Mouse (Mus musculus) left cerebral cortex, postnatal 4 days (tissue): ENCODE results near the gene Bcl2l15. TPM values are rescaled to one million over a fixed set of nuclear protein-coding genes. Genes with fewer than 3 reads are reported as not detected.
A peak's percentile ranks its signal among the peaks of the same experiment; 100 is the strongest.

Experiments used
- DNase-seq: peaks from one replicate; pipeline ENCODE4 v3.0.0-alpha.2; 2022
- intact Hi-C: fragments of 180-260 bp; cut with DNase I; formaldehyde crosslinking; loops from one replicate; pipeline ENCODE4 v1.15.1; 2025
- total RNA-seq, 2 experiments: library from RNA; stranded (reverse); gene quantifications; 2 replicates each; pipeline ENCODE4 v1.2.3; 2021

Gene Bcl2l15
- total RNA-seq, 2 experiments from 2014 or later: 0.76 TPM; not detected in 1

DNA sequence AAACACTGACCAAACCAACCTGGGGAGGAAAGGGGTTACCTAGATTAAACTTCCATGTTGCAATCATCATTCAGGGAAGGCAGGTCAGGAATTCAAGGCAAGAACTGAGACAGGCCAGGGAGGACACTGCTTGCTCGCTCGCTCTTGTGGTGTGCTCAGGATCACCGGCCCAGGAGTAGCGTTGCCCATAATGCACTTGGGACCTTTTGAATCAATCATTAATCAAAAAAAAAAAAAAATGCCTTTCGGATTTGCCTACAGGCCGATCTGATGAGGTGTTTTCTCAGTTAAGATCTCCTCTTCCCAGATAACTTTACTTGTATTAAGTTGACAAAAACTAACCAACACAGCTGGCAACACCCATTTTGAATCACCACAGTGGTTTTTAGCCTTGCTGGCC is 31.8 kb downstream of the Bcl2l15 start:
- intact Hi-C loops: no loop called here

DNA sequence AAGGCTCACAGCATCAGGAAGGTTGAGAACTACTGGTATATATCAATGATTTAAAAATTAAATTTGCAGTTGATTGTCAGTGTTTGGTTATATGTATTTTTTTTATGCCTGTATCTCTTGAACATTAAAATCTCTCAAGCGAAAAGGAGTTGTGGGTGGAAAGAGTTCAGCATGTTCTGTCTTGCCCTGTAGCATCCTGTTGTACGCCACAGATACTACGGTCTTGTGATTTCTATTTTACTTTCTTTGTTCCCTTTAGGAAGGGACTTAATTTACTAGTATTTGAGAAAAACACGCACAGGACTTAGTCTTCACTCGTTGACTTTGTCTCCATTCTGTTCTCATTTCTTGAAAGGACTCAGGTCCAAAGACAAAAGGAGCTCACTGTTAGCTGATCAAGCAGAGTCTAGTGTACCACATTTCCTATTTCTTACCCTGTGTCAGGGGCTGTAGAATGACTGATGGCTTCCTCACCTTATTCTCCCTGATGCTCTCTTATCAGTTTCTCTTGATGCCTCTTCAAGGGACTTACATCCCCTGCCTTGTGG is 35.1 kb downstream of the Bcl2l15 start:
- DNase-seq: no peak

More for the DNA sequence above, 31.8 kb downstream of the Bcl2l15 start:
- no peak for DNase-seq

DNA sequence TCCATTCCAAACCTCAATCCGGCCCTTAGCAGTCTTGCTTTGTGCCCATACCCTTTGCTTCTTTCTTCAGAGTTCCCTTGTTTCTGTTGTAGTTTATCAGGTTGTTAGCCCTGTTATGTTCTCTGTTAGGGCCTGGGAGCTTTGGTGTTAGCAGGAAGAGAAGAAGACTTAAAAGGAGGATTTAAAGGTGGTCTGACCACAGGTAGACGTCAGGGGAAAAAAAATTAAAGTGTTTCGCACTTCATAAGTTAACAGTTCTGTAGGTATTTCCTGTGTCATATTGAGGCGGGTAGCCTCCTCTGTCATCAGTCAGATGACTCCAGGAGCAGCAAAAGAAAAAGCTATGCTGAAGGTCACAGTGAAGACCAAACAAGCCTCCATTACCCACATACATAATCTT is 35.6 kb downstream of the Bcl2l15 start:
- intact Hi-C loops: no loop called here
- no peak for DNase-seq

More for the DNA sequence above, 35.1 kb downstream of the Bcl2l15 start:
- intact Hi-C loops: no loop called here

DNA sequence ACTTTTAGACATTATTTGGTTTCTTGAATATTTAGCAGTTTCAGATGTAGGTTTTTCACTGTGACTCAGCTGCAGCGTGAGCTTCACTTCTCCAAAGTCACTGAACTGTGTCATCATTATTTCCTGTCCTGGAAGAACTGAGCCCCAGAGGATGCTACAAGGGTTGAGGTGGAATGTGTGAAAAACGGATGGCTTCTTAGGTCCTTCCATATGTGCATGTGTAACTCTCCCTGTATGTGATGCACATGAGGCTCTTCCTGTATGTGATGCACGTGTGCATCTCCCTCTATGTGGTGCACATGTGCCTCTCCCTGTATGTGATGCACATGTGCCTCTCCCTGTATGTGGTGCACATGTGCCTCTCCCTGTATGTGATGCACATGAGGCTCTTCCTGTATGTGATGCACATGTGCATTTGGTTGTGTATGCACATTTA is 40.3 kb downstream of the Bcl2l15 start:
- intact Hi-C loops: no loop called here
- no peak for DNase-seq

DNA sequence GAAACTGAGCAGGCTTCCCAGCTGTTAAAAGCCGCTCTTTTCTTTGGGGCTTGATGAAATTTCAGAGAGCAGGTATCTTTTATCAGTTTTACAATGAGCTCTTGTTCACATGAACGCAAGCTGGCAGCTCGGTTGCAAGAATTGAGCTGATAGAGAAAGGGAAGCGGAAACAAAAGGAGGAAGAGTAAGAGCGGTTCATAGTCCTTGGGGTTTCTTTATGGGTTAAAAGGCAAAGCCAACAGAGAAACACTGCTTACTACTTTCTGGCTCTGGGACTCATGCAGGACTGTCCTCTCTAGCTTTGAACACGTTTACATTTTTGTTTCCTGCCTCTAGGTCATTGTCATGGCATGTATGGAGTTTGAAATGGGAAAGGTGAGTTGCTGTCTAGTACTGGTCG is 41.9 kb downstream of the Bcl2l15 start:
- no peak for DNase-seq
- intact Hi-C loops: no loop called here

DNA sequence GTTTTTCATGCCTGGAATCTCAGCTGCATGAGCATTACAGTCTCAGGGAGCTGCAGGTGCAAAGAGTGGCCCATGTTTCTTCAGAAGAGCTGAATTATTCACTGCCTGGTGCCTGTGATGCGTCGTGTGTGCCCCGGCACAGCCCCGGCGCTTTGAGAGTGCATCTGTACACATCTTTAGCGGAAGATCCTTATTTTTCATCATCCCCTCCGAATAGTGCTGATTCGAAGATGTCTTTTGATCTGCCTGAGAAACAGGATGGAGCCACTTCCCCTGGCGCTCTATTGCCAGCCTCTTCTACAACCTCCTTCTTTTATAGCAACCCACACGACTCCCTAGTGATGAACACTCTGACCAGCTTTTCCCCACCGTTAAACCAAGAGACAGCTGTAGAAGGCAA is 53.5 kb downstream of the Bcl2l15 start:
- intact Hi-C loops: no loop called here

DNA sequence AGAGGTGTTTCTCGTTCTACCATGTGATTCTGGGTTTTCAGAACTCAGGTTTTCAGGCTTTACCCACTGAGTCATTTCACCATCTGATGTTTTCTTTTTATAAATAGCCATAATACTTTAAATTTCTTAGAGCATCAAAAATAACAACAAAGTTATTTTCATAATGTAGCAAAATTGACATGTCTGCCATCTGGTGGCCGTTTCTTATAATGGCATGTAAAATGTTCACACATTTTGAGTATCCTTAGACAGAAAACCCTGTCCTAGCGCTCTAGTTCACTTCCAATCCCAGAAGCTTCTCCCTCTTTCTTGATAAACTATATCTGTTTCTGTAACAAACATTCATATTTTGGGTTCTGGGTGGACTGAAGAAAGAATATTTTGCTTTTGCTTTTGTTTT is 55.2 kb downstream of the Bcl2l15 start:
- intact Hi-C loops: no loop called here
- peak; percentile 19 for DNase-seq

More for the DNA sequence above, 53.5 kb downstream of the Bcl2l15 start:
- no peak for DNase-seq

DNA sequence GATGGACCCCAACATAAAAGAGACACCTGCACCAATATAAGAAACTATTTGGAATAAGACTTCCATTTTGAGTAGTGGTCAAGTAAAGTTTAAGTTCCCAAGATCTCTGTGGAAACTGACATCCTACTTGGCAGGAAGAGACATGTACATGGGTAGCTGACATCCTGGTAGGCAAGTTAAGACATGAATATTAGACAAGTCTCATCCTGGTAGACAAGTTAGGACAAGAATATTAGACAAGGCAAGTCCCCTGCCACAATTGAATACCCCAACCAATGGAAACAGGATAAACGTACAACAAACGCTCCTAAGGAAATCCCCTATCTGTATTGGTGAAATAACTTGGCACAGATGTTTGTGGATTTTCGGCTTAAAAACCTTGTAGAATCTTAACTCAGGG is 61.0 kb downstream of the Bcl2l15 start:
- DNase-seq: no peak
- intact Hi-C loops: no loop called here

Other genes with a start within 250 kb of the Bcl2l15 start
- 1 to 10 TPM in 1 of 2 experiments, under 1 TPM in 1; 0.18 to 1.2 TPM for gene Atg4a-ps, start 186.5 kb upstream of the Bcl2l15 start, total RNA-seq
- gene Olfml3, start 94.6 kb upstream of the Bcl2l15 start, total RNA-seq: 1 to 10 TPM; 4.7 to 5.0 TPM
- not detected for gene Gm10964, start 93.2 kb upstream of the Bcl2l15 start, total RNA-seq
- 10 to 100 TPM; 66.7 to 69.9 TPM for gene Hipk1, start 41.0 kb upstream of the Bcl2l15 start, total RNA-seq
- 10 to 100 TPM; 10.3 to 10.7 TPM for gene Dclre1b, start 23.2 kb upstream of the Bcl2l15 start, total RNA-seq
- 10 to 100 TPM; 14.0 to 16.7 TPM for gene Ap4b1, start 23.1 kb upstream of the Bcl2l15 start, total RNA-seq
- not detected for gene Gm43064, start 23.0 kb upstream of the Bcl2l15 start, total RNA-seq
- under 1 TPM; 0.32 to 0.64 TPM for gene Ptpn22, start 27.2 kb downstream of the Bcl2l15 start, total RNA-seq
- 10 to 100 TPM; 27.0 to 29.2 TPM for gene Rsbn1, start 81.5 kb downstream of the Bcl2l15 start, total RNA-seq
- 10 to 100 TPM; 30.6 to 35.2 TPM for gene Phtf1, start 135.5 kb downstream of the Bcl2l15 start, total RNA-seq